Mouse (Mus musculus) ES-E14 (cell line): Measurements from ENCODE around the gene Lsm7.

Experiments used
- MAFK ChIP-seq: IDR thresholded peaks from 2 replicates; pipeline ENCODE4 v1.6.1; 2014; ENCODE audit warnings: mild to moderate bottlenecking, low read depth, low read length, inconsistent platforms; ENCODE audit not compliant: insufficient read depth
- ZC3H11A ChIP-seq: IDR thresholded peaks from 2 replicates; pipeline ENCODE4 v1.6.1; 2012; ENCODE audit warnings: low read depth, mild to moderate bottlenecking, inconsistent platforms, low read length, borderline replicate concordance

- TF ChIP-seq MAFK = no peak
- no peak for TF ChIP-seq ZC3H11A
Measured at GRCm38 (mm10) chr10:80839848-80840247, 15.2 kb downstream of the Lsm7 start.
